Mouse (Mus musculus) brain, embryonic 14.5 days (tissue): Measurements from ENCODE around the gene Specc1l.

Source experiments
- CTCF ChIP-seq: fragments of 200-500 bp; IDR thresholded peaks from 2 replicates; pipeline ENCODE4 v1.5.1; 2012; ENCODE audit warnings: inconsistent platforms, mild to moderate bottlenecking, moderate library complexity, borderline replicate concordance; ENCODE audit not compliant: insufficient read depth, insufficient read length; ENCODE audit errors: extremely low read depth
- POLR2A ChIP-seq: fragments of 200-500 bp; IDR thresholded peaks from 2 replicates; pipeline ENCODE4 v1.6.1; 2012; ENCODE audit warnings: mild to moderate bottlenecking, inconsistent platforms, borderline replicate concordance; ENCODE audit not compliant: poor library complexity, insufficient read depth, insufficient read length, severe bottlenecking; ENCODE audit errors: extremely low read depth

- TF ChIP-seq CTCF (no peak), POLR2A (no peak)
Measured at GRCm38 (mm10) chr10:75273020-75273419, 61.1 kb downstream of the Specc1l start.
